In the genomic region with DNA sequence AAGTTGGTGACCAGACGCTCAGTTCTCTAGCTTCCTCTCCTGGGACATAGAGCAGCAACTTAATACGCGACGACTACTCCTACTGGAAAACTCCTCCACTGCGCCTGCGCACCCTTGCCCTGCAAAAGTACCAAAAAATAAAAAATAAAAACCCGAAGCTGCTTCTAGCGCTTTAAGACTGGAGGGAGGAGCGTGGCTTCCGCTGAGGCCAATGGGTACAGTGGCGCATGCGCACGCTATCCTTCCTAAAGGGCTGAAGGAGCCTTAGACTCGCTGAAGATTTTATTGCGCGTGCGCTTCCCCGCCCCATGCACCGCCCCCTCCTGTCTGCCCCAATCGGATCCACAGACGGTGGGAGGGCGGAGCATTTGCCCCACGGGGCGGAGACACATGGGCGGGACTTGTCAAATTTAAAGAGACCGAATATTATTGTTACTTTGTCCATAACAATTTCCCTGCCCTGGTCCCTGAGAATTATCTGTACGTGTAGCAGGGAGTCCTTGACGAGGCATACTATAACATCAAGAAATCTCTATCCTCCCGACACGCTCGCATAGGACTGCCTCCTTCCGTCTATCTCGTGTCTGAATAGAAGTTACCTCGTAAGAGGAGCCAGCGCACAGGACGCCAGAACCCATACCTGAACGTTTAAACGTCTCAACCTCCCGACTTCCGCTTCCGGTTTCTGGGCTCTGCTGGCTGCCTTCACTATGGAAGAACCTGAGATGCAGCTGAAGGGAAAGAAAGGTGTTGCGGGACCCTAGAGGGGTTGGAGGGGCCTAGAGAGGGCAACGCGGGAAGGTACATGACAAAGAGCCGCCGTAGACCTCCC, we compare ENCODE assay signal across 8 mouse cellular contexts. TPM values are rescaled to one million over a fixed set of nuclear protein-coding genes. Genes with fewer than 3 reads are reported as not detected.
DNase-seq lines count a peak whose midpoint lies in the region; ATAC-seq lines count a peak whose summit lies in the region.

Rfxank (minus strand) TSS at position 129 of the 832 bp plus-strand sequence.
Borcs8 (plus strand) TSS at position 474 of the 832 bp plus-strand sequence.
Mef2b (plus strand) TSS at position 686 of the 832 bp plus-strand sequence.

- ATAC-seq in inflammation-experienced regulatory T-cells, adult 6 months, result peak; percentile 89
- ATAC-seq in megakaryocyte-erythroid progenitor cell, adult 5-6 weeks (replicated peaks; ENCODE audit: low FRiP score, low TSS enrichment, poor library complexity, severe bottlenecking), result peak; percentile 92

- DNase-seq in adrenal gland, adult (ENCODE audit: inconsistent age in 2 of 2, low spot score in 1 of 2), result peak; percentile 99 to 100
- DNase-seq in embryo, embryonic 10.5 days (ENCODE audit: low spot score), result peak; percentile 99
- peak; percentile 99 for DNase-seq in gastrocnemius, postnatal 14 days
- DNase-seq in left cerebral cortex, postnatal 10 days (ENCODE audit: extremely low spot score in 1 of 2, low spot score in 2 of 2), result peak; percentile 97 to 99
- DNase-seq in right cerebral cortex, postnatal 25 days, result peak; percentile 98
- DNase-seq in urinary bladder, postnatal 4 days (ENCODE audit: low spot score in 2 of 2), result peak; percentile 98 to 99

- intact Hi-C loops in gastrocnemius, postnatal 14 days (cut with DNase I; ENCODE audit: low total_unique reads), result no loop called here
- intact Hi-C loops in left cerebral cortex, postnatal 10 days (cut with DNase I), result no loop called here

RNA-seq across cellular contexts. Expression of gene Rfxank, which starts in this region (rescaled TPM):
- total RNA-seq in gastrocnemius, postnatal 14 days (2021), result 1 to 10 TPM; 8.1 to 8.8 TPM
- polyA plus RNA-seq in inflammation-experienced regulatory T-cells, adult 6 months (2017; shearing (Covaris generic)), result 10 to 100 TPM; 36.6 to 71.1 (median 66.0) TPM
- total RNA-seq in left cerebral cortex, postnatal 10 days (2021), result 10 to 100 TPM in 1 of 2 experiments, 1 to 10 TPM in 1; 8.3 to 10.9 TPM
- 5.6 and 10.7 TPM in 2 replicates for total RNA-seq in megakaryocyte-erythroid progenitor cell, adult 5-6 weeks (2014; fragmentation: Nextera tagmentation)
- 9.1 and 18.3 TPM in 2 replicates for total RNA-seq in megakaryocyte-erythroid progenitor cell, adult 5-6 weeks (2017)

RNA-seq across cellular contexts. Expression of gene Borcs8, which starts in this region (rescaled TPM):
- 10 to 100 TPM; 14.4 to 18.4 TPM for total RNA-seq in gastrocnemius, postnatal 14 days (2021)
- polyA plus RNA-seq in inflammation-experienced regulatory T-cells, adult 6 months (2017; shearing (Covaris generic)), result 10 to 100 TPM; 83.2 to 86.8 (median 86.6) TPM
- total RNA-seq in left cerebral cortex, postnatal 10 days (2021), result 10 to 100 TPM; 40.7 to 42.3 TPM
- total RNA-seq in megakaryocyte-erythroid progenitor cell, adult 5-6 weeks (2014; fragmentation: Nextera tagmentation), result 50.6 and 63.7 TPM in 2 replicates
- total RNA-seq in megakaryocyte-erythroid progenitor cell, adult 5-6 weeks (2017), result 28.6 and 44.9 TPM in 2 replicates

RNA-seq across cellular contexts. Expression of gene Mef2b, which starts in this region (rescaled TPM):
- under 1 TPM; 0.25 to 0.29 TPM for total RNA-seq in gastrocnemius, postnatal 14 days (2021)
- polyA plus RNA-seq in inflammation-experienced regulatory T-cells, adult 6 months (2017; shearing (Covaris generic)), result 1 to 10 TPM in 1 of 3 experiments, under 1 TPM in 2; 0.29 to 2.2 (median 0.36) TPM
- total RNA-seq in left cerebral cortex, postnatal 10 days (2021), result under 1 TPM in 1 of 2 experiments, not detected in 1; 0.59 TPM
- 0.46 and 0.92 TPM in 2 replicates for total RNA-seq in megakaryocyte-erythroid progenitor cell, adult 5-6 weeks (2014; fragmentation: Nextera tagmentation)
- total RNA-seq in megakaryocyte-erythroid progenitor cell, adult 5-6 weeks (2017), result not detected in 2 replicates

Comparison
In these comparisons a context has a peak if more than half of its experiments do, and no peak if none do; other contexts are left out.
1. Peak in every context shown above with its lines: DNase-seq and ATAC-seq.